Mouse (Mus musculus): Measurements from ENCODE around the gene Churc1.
"Not testable (repeated sequence)": the region's sequence is repeated elsewhere in the genome, so short reads cannot be mapped to it uniquely, and the experiment has no call there.

Churc1 gene

GRCm38 (mm10) chr12:76765354-76765851 lies at the start of gene Churc1, which contains the start of gene Fntb:
TSS of gene Churc1 (plus strand) at chr12:76765538.
TSS of gene Fntb (plus strand) at chr12:76765589.
- DNase-seq (ENCODE audit: low read depth), result peak; percentile 100

- no peak for DNase-seq (ENCODE audit: low read depth)
Observed at GRCm38 (mm10) chr12:76718384-76718783, 47.0 kb upstream of the Churc1 start.

DNA sequence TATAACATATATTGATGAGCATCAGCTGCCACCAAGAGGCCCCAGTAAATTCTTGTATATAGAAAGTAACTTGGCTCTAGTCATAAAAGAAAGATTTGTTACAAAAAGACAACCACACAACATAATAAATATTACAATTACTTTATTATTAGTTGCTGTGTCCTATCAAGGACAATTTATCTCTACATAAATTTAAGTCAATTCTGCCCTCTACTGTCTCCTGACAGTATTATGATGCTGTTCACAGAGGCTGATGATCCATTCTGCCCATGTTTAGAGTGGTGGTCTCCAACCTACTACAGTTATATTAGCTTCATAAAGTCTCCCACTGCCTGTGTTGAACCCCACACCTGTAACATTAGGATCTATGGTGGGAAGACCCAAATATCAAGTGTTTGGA lies 44.8 kb upstream of the Churc1 start:
- DNase-seq (ENCODE audit: low read depth), result peak; percentile 35

DNA sequence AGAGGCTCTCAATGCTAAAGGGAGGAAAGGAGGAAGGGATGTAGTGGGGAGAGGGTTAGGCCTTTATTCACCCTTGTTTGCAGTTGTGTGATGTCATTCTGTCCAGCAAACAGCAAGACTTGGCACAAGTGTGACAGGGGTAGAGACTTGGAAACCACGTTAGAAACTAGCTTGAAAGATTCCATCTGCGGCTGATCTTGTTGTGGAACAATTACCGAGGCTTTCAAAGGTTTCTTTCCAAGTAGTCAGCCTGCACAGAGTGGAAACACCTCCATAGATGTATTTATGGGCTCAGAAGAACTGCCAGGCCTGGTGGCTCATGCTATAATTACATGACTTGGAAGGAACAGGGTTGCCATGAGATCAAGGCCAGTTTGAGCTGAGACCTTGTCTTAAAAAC lies 43.3 kb upstream of the Churc1 start:
- DNase-seq (ENCODE audit: low read depth), result no peak

DNA sequence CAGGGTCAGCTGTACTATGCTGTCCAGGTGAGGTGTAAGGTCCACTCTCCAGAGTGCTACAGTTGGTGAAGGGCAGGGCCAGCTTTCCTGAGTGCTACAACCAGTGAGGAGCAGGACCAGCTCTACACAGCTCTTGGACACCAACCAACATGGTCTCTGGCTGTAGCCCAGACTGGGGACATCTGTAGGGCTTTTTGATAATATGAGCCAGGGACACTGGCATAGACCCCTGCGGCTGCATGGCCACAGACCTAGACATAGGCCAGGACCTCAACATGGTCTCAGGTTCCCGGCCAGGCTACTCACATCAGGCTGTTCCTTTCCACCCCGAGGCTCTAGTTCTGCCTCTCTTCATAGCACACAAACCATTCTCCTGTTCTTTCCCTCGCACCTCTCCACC lies 37.4 kb upstream of the Churc1 start:
- no peak for DNase-seq (ENCODE audit: low read depth)

GRCm38 (mm10) chr12:76750866-76751459 lies 14.4 kb upstream of the Churc1 start:
- no peak for DNase-seq (ENCODE audit: low read depth)

- peak; percentile 91 for DNase-seq (ENCODE audit: low read depth)
Observed at GRCm38 (mm10) chr12:76752652-76753318, 12.6 kb upstream of the Churc1 start.

GRCm38 (mm10) chr12:76765901-76766630 lies 728 bp downstream of the Churc1 start:
- DNase-seq (ENCODE audit: low read depth), result no peak

- DNase-seq (ENCODE audit: low read depth), result no peak
Observed at GRCm38 (mm10) chr12:76770841-76771500, 5.6 kb downstream of the Churc1 start.

- no peak for DNase-seq (ENCODE audit: low read depth)
Observed at GRCm38 (mm10) chr12:76771540-76771939, 6.2 kb downstream of the Churc1 start.

DNA sequence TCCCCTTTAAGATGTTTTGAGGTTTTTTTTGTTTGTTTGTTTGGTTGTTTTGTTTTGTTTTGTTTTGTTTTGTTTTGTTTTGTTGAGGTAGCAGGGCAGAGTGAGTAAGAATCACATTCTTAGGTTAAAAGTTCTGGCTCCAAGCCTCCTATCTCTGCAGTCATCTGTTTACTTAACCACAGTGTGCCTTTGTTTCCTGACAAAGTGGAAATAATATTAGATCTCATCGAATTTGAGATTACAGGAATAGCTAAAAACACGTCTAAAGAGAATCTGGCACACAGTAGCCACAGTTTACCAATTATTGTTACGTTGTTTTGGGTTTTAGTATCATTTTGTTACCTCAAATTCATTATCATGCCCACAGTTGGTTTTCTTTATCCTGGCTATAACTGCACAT lies 9.3 kb downstream of the Churc1 start:
- no peak for DNase-seq (ENCODE audit: low read depth)

DNA sequence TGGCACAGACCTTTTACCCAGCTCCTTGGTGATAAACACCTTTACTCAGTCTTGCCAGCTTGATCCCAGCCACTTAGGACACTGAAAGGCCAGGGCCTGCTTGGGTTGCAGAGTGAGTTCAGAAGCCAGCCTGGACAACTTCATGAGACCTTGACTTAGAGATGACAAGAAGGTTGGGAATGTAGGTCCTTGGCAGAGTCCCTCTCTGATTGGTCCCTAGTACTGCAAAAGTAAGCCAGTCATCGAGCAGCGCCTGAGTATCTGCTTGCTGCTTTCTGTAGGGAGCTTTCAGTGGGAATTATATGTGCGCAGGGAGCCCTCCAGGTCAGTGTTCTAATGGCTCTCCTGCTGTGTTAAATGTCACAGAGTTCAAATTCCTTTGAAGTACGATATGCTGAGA lies 9.8 kb downstream of the Churc1 start:
- no peak for DNase-seq (ENCODE audit: low read depth)

- no peak for DNase-seq (ENCODE audit: low read depth)
Observed at GRCm38 (mm10) chr12:76776898-76777297, 11.6 kb downstream of the Churc1 start.

GRCm38 (mm10) chr12:76777845-76778244 lies 12.5 kb downstream of the Churc1 start:
- peak; percentile 51 for DNase-seq (ENCODE audit: low read depth)

GRCm38 (mm10) chr12:76778305-76779083 lies 13.2 kb downstream of the Churc1 start:
- peak; percentile 80 for DNase-seq (ENCODE audit: low read depth)

DNA sequence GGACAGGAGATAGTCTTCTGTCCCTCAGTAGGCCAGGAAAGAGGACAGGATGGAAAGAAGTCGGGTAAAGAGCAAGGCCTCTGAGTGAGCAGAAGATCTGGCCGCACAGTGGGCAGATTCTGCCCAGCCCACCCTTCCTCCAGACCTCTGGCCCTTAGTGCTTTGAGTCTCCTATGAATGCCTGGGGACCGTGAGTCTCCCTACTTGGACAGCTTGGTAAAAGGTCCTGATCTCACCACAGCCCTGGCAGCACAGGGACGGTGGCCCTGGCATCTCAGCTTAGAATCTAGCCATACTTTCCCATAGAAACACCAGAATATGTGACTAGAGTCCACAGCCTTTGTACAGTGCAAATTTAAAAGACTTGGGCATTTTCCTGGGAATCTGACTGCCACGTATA lies 14.6 kb downstream of the Churc1 start:
- no peak for DNase-seq (ENCODE audit: low read depth)

GRCm38 (mm10) chr12:76780639-76781468 lies 15.5 kb downstream of the Churc1 start:
- DNase-seq (ENCODE audit: low read depth), result no peak

- DNase-seq (ENCODE audit: low read depth), result no peak
Observed at GRCm38 (mm10) chr12:76784056-76784619, 18.8 kb downstream of the Churc1 start.

- DNase-seq (ENCODE audit: low read depth), result no peak
Observed at GRCm38 (mm10) chr12:76790446-76791084, 25.2 kb downstream of the Churc1 start.

DNA sequence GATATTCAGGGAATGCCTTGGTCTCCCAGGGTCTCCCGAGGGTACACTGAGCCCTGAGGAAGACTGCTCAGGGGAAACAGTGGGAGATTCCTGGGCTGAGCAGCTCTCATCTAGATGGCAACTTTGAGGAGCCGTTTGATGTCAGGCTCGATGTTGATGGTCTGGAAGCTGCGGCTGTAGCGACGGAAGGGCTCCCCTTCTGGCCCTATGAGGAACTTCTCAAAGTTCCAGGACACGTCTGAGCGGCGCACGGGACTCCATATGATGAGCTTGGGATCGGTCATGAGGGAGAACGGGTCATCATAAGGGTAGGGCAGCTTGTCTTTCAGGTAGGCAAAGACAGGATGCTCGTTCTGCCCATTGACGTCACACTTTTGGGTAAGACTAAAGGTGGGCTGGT lies 27.2 kb downstream of the Churc1 start:
- DNase-seq (ENCODE audit: low read depth), result not testable (repeated sequence)

Data from naive thymus-derived CD4-positive, alpha-beta T cell, adult 2 months (primary cell).